Mouse (Mus musculus): ENCODE data around the gene H2afy2.

- TF ChIP-seq CTCF (conservative IDR thresholded peaks at IDR 0.05 in 1 of 2, IDR thresholded peaks at IDR 0.05 in 1 of 2; ENCODE audit: low read depth in 2 of 2, low read length in 2 of 2) (no peak), NELFE (IDR thresholded peaks at IDR 0.05; ENCODE audit: low read depth, low read length) (no peak), GABPA (IDR thresholded peaks at IDR 0.05; ENCODE audit: insufficient replicate concordance, low read depth, low read length) (no peak), ZMIZ1 (IDR thresholded peaks at IDR 0.05; ENCODE audit: low read depth, low read length) (no peak), ZNF384 (IDR thresholded peaks at IDR 0.05; ENCODE audit: low read depth, low read length) (no peak), KAT2A (IDR thresholded peaks at IDR 0.05; ENCODE audit: insufficient replicate concordance, low read length) (no peak), SMC3 (IDR thresholded peaks at IDR 0.05; ENCODE audit: low read depth, low read length) (no peak), TBP (conservative IDR thresholded peaks at IDR 0.05; ENCODE audit: low read depth, low read length) (no peak), POLR2A (IDR thresholded peaks at IDR 0.05; ENCODE audit: low read depth, low read length) (no peak), USF1 (IDR thresholded peaks at IDR 0.05; ENCODE audit: low read depth, low read length) (no peak), EP300 (IDR thresholded peaks at IDR 0.05; ENCODE audit: low read length) (no peak)
Observed at GRCm38 (mm10) chr10:61742336-61742735, 41.6 kb downstream of the H2afy2 start.

All from CH12.LX (cell line).